Mouse (Mus musculus) 416B (cell line): ENCODE results near the gene Ino80b.
A peak's percentile ranks its signal among the peaks of the same experiment; 100 is the strongest.

Source experiments
- DNase-seq: peaks from one replicate; pipeline ENCODE4 v3.0.0; 2011; ENCODE audit warnings: low read depth

Ino80b gene

GRCm38 (mm10) chr6:83117165-83117438, 8.1 kb downstream of the Ino80b start:
- no peak for DNase-seq

DNA sequence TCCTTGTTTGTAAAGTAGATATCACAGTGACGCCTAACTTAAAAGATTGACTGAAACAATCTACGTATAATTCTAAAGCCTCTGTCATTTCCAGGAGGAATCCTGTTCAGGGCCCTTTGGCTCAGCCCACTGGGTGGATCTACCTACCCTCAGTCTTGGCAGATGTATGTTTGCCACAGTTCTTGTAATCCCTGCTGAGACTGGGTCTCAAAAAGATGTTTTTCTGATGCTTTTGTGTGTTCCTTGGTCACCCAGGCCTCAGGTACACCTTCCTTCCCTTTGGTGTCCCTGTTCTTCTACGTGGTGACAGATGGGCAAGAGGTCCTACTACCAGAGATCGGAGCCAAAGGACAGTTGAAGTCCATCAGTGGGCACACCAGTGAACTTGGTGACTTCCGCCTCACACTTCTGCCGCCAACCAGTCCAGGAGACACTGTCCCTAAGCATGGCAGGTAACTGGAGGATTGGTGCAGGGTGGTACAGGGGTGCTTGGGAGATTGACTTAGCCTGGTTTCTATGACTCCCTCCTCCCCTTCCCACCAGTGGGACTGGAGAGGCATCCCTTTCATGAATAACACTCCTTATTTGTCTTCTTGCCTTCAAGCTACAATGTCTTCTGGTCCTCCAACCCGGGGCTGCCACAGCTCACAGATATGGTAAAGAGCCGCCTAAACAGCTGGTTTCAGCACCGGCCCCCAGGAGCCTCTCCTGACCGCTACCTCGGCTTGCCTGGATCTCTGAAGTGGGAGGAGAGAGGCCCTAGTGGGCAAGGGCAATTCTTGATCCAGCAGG, 8.7 kb downstream of the Ino80b start:
- no peak for DNase-seq

DNA sequence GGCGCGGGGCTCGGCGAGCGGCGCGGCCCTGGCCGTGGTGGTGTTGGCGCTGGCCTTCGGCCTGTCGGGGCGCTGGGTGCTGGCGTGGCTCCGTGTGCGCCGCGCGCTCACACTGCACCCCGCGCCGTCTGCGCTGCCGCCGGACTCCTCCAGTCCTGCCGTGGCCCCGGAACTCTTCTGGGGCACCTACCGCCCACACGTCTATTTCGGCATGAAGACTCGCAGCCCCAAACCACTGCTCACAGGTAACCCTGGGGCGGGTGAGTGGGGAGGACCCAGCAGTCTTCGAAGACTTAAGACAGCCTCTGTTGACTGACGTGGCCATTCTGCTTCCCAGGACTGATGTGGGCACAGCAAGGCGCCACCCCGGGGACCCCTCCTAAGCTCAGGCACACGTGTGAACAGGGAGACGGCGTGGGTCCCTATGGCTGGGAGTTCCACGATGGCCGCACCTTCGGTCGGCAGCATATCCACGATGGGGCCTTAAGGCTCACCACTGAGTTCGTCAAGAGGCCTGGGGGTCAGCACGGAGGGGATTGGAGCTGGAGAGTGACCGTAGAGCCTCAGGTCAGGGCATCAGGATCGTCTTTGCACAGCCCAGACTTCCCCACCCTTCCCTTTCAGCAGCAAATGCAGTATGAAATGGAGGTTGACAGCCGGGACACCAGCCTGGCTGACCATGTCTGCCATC, 9.4 kb downstream of the Ino80b start:
- DNase-seq, result peak; percentile 35

DNA sequence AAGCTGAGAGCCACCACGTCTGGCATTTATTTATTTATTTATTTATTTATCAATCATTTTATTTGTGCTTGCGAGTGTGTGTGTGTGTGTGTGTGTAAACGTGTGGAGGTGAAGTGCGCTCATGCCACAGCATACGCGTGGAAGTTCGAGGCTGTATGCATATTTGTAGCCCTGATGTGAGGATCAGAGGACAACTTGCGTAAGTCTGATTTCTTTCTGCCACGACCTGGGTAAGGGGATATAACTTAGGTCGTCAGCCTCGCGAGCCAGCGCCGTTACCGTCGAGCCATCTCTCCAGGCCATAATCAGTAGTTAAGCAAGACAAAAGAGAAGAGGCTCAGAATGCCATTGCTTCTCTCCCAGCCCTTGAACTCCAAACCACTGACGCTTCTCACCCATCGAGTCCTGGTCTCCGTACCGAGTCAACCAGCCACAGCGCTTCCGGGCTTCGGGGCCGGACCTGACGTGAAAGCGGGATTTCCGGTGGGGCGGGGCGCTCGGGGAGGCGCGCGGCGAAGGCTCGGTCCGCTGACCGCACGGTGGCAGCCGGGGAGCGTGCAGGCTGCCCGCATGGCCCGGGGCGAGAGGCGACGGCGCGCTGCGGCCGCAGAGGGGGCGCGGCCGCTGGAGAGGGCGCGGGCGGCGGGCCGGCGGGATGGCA, 10.1 kb downstream of the Ino80b start, which contains the start of gene Mogs:
Gene Mogs, plus strand, starts transcription at position 486 of the 661 bp plus-strand sequence.
- peak; percentile 91 for DNase-seq

GRCm38 (mm10) chr6:83111510-83112136, 13.6 kb downstream of the Ino80b start:
- no peak for DNase-seq

DNA sequence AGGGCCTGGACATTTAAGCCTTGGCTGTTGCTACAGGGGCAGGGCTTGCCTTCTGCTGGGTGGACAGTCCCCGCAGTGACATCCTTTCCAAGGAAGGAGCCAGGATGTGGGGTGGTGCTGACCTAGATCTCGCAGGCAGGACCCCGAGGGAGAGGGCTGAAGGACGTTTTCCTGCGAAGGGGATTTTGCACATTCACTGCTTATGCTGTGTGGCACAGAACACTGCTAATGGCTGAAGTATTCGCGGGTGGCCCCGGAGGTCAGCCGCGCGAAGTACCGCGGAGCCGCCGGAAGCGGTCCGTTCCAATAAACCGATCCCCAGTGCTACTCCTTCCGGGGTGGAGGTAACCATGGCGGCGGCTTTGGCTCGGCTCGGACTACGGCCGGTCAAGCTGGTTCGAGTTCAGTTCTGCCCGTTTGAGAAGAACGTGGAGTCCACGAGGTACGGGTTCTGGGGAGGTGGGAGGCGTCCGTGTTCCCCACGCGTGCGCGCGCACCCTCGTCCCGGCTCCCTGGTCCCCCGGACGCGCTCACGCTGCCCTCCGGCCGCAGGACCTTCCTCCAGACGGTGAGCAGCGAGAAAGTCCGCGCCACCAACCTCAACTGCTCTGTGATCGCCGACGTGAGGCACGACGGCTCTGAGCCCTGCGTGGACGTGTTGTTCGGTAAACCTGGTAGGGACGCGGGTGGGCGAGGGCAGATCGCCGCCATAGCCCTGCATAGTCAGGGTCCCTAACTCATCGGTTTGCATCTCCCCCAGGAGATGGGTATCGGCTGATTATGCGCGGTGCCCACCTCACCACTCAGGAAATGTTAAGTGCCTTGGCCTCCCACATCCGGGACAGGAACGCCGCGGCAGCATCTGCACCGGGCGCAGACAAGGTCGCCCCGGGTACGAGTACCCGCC, 16.2 kb downstream of the Ino80b start, which contains the start of gene Mrpl53:
Gene Mrpl53, plus strand, starts transcription at position 279 of the 907 bp plus-strand sequence.
- DNase-seq, result peak; percentile 82

DNA sequence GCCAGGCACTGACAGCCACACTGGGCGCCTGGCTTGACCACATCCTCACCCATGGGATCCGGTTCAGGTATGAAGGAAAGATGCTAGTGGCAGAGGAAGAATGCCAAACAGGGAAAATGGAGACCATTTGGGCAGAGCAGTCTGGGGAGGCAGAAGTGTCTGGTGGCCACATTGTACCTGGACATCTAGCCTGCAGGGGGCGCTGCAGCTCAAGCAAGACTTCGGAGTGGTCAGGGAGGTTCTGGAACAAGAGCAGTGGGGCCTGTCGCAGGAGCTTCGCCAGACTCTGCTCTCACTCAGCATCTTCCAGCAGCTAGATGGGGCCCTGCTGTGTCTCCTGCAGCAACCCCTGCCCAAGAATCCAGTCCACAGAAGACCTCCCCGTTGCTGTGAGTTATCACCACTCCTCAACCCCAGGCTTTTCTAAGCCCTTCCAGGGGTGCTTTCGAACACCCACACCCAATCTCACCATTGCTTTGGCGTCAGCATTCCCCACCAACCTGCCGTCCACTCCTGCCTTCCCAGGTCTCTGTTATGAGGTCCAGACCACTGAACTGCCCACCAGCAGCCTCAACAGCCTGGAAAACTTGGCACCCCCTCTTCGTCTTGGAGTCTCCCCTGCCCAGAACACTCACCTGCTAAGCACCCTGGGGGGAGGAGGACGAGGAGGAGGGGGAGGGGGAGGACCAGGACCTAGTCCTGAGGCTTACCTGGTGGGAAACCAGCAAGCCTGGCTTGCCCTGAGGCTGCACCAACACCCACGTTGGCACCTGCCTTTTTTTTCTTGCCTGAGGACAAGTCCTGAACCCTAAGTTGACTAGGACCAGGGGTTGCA, 17.4 kb downstream of the Ino80b start:
- peak; percentile 89 for DNase-seq

GRCm38 (mm10) chr6:83104158-83104557, 21.1 kb downstream of the Ino80b start:
- no peak for DNase-seq

DNA sequence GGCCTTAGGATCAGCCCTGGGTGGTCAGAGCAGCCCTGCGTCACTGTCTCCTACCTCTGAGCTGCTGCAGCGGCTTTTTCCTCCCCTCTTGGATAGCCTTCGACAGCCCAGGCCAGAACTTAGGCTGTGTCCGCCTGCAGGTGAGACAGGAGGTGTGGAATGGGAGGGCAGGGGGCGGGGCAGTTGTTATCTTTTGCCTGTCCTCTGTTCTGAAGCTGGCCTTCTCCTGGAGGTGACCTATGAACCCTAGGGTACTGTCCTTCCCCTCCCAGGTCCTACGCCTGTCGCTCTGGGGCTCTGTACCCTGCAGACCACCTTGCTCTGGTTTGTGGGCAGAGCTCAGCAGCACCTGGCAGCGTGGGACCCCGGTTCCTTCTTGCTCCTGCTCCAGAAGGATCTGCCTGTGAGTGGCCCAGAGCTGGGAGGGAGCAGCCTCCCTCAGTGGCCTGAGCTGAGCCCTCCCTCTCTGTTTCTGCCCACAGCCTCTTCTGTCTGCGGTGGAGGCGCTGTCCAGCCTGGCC, 22.0 kb downstream of the Ino80b start:
- DNase-seq, result no peak

GRCm38 (mm10) chr6:83101688-83102556, 23.3 kb downstream of the Ino80b start:
- DNase-seq, result peak; percentile 67

GRCm38 (mm10) chr6:83101316-83101687, 23.9 kb downstream of the Ino80b start, which contains the start of the genes Ccdc142 and Gm42688:
Gene Ccdc142, plus strand, starts transcription at chr6:83101601.
Gene Gm42688, plus strand, starts transcription at chr6:83101617.
- peak; percentile 96 for DNase-seq

- DNase-seq, result no peak
Measured at GRCm38 (mm10) chr6:83098411-83098810, 26.8 kb downstream of the Ino80b start.

- DNase-seq, result no peak
Measured at GRCm38 (mm10) chr6:83095968-83096367, 29.3 kb downstream of the Ino80b start.

DNA sequence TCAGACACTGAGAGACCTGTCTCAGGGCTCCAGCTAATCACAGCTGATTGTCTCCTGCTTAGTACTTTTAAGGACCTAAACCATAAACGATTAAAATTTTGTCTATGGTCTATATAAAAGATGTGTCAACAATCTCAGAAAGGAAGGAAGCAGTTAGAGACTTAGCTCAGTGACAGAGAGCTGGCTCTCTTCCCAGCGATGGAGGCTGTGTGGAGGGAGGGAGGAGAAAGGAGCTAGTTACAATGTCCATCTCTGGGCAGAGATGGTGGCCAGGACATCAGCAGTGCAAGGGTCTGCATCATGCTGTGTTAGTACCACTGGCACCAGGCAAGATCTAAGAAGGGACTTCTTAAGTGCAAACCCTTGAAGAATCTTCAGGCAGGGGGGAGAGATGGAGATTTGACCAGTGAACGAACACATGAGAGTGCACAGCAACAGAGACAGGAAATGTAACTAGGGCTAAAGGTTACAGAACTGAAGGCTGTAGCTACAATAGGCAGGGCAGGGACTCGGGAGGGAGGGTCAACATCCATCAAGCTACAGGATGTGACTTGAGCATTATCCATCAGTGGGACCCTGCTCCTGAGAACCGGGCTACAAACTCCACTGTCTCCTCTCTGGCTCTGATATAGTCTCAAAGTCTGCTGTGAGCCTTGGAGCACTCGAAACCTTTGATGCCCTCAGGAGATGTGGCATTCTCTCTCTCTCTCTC, 32.7 kb downstream of the Ino80b start:
- peak; percentile 26 for DNase-seq

DNA sequence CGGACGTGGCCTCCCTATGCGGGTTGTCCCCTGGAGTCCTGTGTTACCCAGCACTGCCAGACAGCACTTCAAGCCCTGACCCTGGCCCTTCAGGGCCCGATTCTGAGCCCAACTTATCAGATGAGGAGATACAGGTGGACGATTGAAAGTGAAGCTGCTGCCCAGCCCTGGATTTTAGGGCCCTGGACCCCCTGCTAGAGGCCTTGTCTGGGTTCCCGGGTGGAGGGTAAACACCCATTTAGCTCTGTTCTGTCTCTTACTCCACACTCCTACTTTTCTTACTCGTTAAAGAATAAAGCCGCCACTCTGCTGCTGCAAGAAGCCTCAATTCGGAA, 37.3 kb downstream of the Ino80b start:
- DNase-seq, result no peak

DNA sequence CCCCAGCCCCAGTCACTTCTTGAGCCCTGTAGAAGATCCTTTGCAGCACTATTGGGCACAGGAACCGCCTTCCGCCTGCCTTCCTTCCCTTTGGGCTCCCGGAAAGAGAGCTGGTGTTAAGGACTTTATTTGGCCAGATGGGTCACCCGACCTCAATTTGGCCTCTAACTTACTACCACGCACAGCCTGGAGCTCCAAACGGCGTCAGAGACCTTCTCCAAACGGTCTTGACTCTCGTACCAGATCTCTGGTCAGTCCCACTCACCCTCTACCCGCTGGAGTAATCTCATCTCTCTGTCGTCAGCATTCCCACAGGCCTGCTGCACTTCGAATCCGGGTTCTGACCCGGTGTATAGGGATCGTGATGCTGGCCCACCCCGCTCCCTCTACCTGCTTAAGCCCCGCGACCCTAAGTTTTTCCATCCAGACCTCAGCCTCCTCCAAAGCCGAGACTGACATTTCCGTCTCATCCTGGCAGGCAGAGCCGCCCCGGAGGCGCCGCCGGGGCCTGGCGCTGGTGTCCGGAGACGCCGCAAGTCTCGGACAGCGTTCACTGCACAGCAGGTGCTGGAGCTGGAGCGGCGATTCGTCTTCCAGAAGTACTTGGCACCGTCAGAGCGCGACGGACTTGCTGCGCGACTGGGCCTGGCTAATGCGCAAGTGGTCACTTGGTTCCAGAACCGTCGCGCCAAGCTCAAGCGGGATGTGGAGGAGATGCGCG, 37.9 kb downstream of the Ino80b start:
- no peak for DNase-seq

DNA sequence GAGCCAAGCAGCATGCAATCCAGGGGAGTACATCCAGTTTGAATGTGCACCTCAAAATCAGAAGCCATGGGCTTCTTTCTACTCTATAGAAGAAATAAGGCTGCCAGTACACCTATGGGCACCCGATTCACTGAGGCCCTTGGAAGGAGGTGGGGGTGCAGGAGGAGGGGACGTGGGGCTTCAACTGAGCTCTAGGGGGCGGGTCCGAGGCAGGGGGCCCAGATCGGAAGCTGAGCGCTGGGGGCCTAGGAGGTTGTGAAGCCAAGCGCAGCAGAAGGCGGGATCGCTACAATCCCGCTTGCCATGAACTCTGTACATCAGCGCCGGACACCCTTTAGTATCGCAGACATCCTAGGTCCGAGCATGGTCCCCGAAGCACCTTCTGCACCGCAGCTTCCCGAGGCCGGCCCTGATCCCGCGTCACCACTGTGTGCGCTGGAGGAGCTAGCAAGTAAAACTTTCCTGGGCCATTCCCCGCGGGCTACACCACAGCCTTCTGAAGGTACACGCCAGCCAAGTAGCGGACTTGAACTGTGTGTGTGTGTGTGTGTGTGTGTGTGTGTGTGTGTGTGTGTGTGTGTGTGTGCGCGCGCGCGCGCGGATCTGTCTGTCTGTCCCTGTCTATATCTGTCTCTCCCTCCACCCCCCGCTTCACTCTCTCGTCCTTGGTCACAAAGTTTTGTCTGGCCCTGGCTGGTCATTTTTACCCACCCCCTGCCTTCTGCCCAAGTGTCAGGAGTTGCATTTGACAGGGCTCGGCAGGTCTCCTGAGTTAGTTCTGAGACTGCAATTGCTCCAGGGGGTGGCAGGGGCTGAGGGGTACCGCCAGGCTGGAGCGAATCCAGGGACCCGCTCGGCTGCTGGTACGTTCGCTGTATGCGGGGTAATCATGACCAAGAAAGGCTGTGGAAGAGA, 38.9 kb downstream of the Ino80b start, which contains the start of gene Lbx2:
Gene Lbx2, plus strand, starts transcription at position 247 of the 915 bp plus-strand sequence.
- no peak for DNase-seq
